Mouse (Mus musculus) left cerebral cortex, adult 18-20 months (tissue): Measurements from ENCODE around the gene Gm45808. TPM values are rescaled to one million over a fixed set of nuclear protein-coding genes. Genes with fewer than 3 reads are reported as not detected.
A peak's percentile ranks its signal among the peaks of the same experiment; 100 is the strongest.
"Not testable (repeated sequence)": the region's sequence is repeated elsewhere in the genome, so short reads cannot be mapped to it uniquely, and the experiment has no call there.

Experiments used
- DNase-seq, 2 experiments: peaks; one replicate each; pipeline ENCODE4 v3.0.0; 2021 to 2022; ENCODE audit warnings: low spot score in 2 of 2, mixed read lengths in 1 of 2
- long read RNA-seq, 2 experiments: library from polyadenylated mRNA; stranded (forward); transcript quantifications; one replicate each; pipeline ENCODE4 v2.0.0; 2021
- total RNA-seq, 2 experiments: library from RNA; stranded (reverse); gene quantifications; 2 replicates each; pipeline ENCODE4 v1.2.3; 2021

Gene Gm45808
- 1 to 10 TPM; 2.5 to 3.8 TPM for total RNA-seq
- long read RNA-seq, experiment 1: 0 reads
- long read RNA-seq, experiment 2: 0 reads

GRCm38 (mm10) chr7:45486761-45487415, at the start of gene Gm45808:
Gene Gm45808, minus strand, starts transcription at chr7:45486811.
- DNase-seq: no peak

- DNase-seq: no peak
Observed at GRCm38 (mm10) chr7:45535676-45536075, 49.1 kb upstream of the Gm45808 start.

GRCm38 (mm10) chr7:45530643-45531042, 44.0 kb upstream of the Gm45808 start:
- no peak for DNase-seq

GRCm38 (mm10) chr7:45529461-45529860, 42.9 kb upstream of the Gm45808 start:
- DNase-seq: no peak

- DNase-seq: not testable (repeated sequence)
Observed at GRCm38 (mm10) chr7:45527169-45527568, 40.6 kb upstream of the Gm45808 start.

DNA sequence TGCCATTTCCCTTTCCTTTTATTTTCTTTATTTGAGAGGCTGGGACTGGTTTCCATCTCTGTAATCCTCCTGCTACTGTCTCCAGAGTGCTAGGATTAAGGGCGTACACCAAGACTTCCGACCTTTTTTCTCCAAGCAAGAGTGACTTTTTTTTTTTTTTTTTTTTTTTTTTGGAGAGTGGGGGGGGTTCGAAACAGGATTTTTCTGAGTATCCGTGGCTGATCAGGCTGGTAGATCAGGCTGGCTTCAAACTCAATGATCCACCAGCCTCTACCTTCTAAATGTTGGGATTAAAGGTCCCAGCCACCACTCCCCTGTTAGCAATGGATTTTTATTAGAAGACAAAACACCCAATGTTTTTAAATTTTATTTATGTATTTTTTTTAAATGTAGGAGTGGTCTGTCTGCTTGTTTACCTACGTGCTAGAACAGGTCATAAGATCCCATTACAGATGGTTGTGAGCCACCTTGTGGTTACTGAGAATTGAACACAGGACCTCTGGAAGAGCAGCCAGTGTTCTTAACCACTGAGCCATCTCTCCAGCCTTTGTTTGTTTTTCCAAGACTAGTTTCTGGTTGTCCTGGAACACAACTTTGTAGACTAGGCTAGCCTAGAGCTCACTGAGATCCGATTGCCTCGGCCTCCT, 40.0 kb upstream of the Gm45808 start:
- no peak for DNase-seq

- DNase-seq: peak; percentile 93 to 94
Observed at GRCm38 (mm10) chr7:45525809-45526473, 39.3 kb upstream of the Gm45808 start, which contains the start of the genes Ppp1r15a and Plekha4. Gene Ppp1r15a, minus strand, starts transcription at chr7:45526268. Gene Plekha4, plus strand, starts transcription at chr7:45526330.

DNA sequence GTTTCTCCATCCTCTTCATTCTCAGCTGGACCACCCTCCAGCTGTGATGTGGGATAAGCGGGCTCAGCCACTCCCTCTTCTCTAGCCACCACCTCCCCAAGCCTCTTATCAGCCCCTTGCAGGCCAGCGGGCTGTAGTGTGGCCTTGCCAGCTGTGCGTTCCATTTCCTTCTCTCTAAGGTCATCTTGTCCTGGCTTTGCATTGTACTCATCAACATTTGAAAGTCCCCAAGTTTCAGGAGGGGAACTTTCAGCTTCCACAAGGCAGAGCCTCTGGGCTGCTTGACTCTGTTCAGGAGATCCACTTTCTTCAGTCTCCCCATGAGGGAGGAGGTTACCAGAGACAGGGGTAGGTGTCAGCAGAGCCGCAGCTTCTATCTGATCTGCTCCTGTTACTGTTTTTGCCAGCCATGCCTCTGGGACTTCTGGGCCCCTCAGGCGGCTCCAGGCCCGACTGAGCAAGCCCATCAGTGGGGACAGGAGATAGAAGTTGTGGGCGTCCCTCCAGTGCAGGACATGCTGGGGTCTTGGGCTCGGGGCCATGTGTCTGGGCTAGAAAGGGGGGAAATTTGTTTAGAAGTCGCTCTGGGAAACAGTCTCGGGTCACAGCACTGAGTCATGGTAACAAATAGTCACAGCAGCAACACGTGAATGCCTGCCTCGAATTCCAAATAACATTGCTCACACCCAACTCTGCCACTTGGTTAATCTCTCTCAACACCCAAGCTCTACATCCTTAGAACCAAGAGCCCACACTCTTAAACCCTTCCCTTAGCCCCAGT, 38.4 kb upstream of the Gm45808 start:
- DNase-seq: no peak

- DNase-seq: no peak
Observed at GRCm38 (mm10) chr7:45523678-45524170, 37.1 kb upstream of the Gm45808 start.

- no peak for DNase-seq
Observed at GRCm38 (mm10) chr7:45522957-45523676, 36.5 kb upstream of the Gm45808 start.

- DNase-seq: no peak
Observed at GRCm38 (mm10) chr7:45522194-45522752, 35.7 kb upstream of the Gm45808 start.

DNA sequence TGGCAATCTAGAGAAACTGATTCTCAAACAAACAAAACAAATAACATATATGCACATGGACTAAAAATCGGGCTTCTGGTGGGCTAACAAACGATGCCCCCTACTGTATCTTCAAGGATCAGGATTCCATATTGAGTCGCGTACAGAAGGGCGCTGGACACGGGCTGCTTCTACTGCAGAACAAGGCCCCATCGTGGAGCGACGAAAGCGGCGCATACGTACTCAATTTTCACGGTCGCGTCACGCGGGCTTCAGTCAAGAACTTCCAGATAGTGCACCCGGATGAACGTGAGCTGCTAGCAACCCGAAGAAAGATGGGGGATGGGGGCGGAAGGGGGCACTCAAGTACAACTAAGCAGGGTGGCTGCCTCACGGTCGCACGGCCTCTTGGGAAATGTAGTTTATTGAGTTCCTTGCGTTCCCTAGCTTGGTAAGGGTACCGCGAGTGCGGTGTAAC, 35.1 kb upstream of the Gm45808 start:
- peak; percentile 87 to 91 for DNase-seq

DNA sequence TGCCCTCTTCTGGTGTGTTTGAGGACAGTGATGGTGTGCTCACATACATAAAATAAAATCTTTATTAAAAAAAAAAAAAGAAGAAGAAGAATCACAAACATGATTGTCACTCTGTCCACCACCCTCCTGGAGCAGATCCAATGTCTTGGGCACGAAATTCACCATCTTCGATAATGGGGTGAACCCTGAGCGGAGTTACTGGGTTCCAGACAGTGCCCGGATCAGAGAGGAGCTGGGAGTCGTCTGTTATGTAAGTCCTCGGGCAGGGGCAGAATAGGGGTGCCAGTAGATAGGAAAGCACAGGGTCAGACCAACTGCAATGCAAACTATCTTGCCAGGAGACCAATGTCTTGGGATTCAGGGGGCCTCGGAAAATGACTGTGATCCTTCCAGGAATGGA, 34.0 kb upstream of the Gm45808 start:
- no peak for DNase-seq

DNA sequence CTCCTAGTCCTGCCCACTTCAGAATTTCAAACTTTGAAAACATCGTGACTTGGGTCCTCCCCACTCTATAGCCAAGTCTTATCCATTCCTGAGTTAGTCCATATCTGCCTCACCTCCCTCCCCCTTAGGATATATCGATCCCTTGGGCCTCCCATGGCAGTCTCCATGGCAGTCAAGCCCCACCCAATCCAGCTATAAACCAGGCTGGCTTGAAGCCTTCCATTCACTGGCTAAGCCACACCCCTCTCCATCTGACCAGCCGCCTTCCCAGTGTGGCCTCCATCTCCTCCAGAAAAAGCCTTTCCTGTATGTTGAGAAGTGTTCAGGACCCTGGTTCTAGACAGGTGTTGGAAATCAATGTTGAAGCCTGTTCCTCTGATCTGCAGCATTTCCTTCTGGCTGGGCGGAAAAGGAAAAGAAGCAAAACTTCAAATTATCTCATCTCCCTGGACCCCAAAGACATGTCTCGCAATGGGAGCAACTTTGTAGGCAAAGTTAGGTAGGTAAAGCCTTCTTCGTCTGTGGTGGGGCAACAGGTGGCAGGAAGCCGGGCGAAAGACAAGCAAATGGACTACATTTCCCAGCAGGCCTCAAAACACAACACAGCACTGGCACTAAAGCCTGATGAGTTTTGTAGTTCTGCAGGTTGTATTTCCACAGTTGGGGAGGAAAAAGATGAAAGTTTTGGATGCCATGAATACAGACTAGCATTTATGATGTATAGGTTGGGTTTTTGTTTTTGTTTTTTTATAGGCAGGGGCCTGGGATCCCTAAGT, 32.9 kb upstream of the Gm45808 start:
- no peak for DNase-seq

DNA sequence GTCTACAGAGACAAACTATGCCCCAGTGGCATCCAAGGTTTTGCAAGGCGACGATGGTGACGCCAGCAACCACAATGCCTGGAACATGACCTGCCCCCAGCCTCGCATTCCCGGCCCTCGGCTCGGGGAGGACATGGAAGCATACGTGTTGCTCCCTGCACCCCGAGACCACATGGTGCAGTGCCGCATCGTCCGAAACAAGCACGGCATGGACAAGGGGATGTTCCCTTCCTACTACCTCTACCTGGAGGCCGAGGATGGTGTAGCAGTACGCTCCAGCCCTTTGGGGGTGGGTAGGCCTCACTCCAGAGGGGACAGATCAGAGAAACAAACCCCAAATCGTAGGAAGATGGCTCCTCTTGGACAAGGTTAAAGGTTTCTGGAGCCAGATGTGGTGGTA, 32.0 kb upstream of the Gm45808 start:
- DNase-seq: no peak

DNA sequence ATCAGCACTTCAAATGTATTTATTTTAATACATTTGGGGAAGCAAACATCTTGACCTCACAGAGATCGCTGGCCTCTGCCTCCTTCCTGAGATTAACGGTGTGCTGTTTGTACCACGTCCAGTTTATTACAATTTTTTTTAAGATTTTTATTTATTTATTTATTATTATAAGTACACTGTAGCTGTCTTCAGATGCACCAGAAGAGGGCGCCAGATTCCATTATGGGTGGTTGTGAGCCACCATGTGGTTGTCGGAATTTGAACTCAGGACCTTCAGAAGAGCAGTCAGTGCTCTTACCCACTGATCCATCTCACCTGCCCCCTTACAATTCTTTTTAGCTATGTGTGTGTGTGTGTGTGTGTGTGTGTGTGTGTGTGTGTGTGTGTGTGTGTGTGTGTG, 30.2 kb upstream of the Gm45808 start:
- not testable (repeated sequence) for DNase-seq

GRCm38 (mm10) chr7:45515436-45515835, 28.8 kb upstream of the Gm45808 start:
- no peak for DNase-seq

GRCm38 (mm10) chr7:45514411-45514810, 27.8 kb upstream of the Gm45808 start:
- DNase-seq: no peak
